Mouse (Mus musculus) Patski (cell line): ENCODE results near the gene Mon1b. TPM values are rescaled to one million over a fixed set of nuclear protein-coding genes. Genes with fewer than 3 reads are reported as not detected.

Experiments
- ATAC-seq: fragments of 100-300 bp; one replicate; pipeline ENCODE4 v1.8.0; 2021
- CTCF ChIA-PET: fragments of 350-600 bp; sonication (Branson Sonifier 250); formaldehyde crosslinking; loops from one replicate; lab custom pipeline; 2022; ENCODE audit warnings: inconsistent platforms; lab: Charles Lee
- POLR2A ChIA-PET: fragments of 350-600 bp; sonication (Branson Sonifier 250); formaldehyde crosslinking; loops from one replicate; lab custom pipeline; 2022; ENCODE audit warnings: antibody characterized with exemption, inconsistent platforms; lab: Charles Lee
- DNase-seq: peaks from one replicate; pipeline ENCODE4 v3.0.0-alpha.2; 2011; ENCODE audit warnings: low read depth, low spot score
- H3K27me3 ChIP-seq: fragments of 371-371 bp; one replicate; pipeline ENCODE4 v1.5.1; 2021
- CTCF ChIP-seq: fragments of 100-300 bp; IDR thresholded peaks from one replicate; pipeline ENCODE4 v1.5.1; 2021
- in situ Hi-C: fragments of 300-500 bp; cut with MboI; formaldehyde crosslinking; loops from 3 replicates; pipeline ENCODE4 v1.11.1; 2018; ENCODE audit warnings: low pct_unique_long_range_greater_than_20kb, mixed read lengths
- polyA plus RNA-seq: library from polyadenylated mRNA; unstranded; gene quantifications from one replicate; pipeline ENCODE4 v1.2.3, GENCODE M21; 2021

Mon1b gene
- polyA plus RNA-seq, 1 experiment from 2014 or later, result 12.8 TPM

DNA sequence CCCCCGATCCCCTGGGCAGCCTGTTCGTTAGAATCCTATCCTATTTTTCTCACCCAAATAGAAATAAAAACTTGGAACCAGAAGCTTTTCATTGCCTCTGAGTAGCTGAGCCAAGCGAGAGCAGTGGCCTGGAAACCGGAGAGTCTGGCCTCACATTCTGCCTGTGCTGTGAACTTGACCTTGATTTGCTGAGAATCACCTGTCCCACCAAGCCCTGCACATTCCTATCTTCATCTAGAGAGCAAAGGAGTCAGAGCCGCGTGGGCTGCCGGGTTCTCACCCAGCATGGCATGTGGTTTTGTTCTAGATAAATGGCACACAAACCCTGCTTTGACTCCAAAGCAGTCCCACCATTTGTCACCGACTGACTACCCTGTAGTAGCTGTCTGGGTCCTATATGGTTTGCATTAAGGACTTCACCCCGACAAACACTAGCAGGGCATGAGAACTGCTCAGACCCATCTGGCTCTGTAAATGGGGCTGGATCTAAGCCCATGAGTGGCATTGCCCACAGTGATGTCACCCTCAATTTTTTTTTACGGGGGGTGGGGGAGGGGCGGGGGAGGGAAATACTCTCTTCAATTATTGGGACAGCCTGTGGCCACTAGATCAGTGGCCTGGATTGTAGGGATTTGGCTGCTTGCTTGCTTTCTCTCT lies 37.3 kb downstream of the Mon1b start:
- DNase-seq, result no peak
- TF ChIP-seq CTCF, result no peak
- H3K27me3 ChIP-seq, result no peaks in the 10 kb centered on the region
- ChIA-PET CTCF (no interaction called here), POLR2A (no interaction called here)
- in situ Hi-C loops, result loop anchor here (5.0 to 10.0 kb wide), 2 partner anchors 132 to 390 kb away; no protein-coding TSS in a partner anchor
- no peak for ATAC-seq

DNA sequence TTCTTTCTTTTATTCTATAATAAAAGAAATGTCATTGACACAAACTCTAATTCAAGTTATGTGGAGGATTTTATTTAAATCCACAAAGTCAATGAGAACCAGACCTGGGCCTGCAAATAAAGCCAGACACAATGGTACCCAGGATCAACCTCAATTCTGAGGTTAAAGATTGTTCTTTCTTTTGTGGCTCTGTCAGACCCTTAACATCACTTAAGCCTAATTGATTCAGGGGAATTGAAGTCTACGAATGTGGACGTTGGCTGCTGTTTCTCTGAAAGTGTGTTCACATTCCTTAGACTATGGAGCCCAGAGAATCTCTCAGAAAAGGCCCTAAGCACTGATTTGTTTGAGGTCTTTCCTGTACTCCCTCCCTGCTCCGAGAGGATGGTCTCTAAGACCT lies 37.9 kb downstream of the Mon1b start:
- CTCF ChIA-PET, result no interaction called here
- in situ Hi-C loops, result loop anchor here (5.0 to 10.0 kb wide), 2 partner anchors 132 to 389 kb away; no protein-coding TSS in a partner anchor
- ATAC-seq (no peak), DNase-seq (no peak)
- POLR2A ChIA-PET, result no interaction called here
- H3K27me3 ChIP-seq, result no peaks in the 10 kb centered on the region
- TF ChIP-seq CTCF, result no peak

DNA sequence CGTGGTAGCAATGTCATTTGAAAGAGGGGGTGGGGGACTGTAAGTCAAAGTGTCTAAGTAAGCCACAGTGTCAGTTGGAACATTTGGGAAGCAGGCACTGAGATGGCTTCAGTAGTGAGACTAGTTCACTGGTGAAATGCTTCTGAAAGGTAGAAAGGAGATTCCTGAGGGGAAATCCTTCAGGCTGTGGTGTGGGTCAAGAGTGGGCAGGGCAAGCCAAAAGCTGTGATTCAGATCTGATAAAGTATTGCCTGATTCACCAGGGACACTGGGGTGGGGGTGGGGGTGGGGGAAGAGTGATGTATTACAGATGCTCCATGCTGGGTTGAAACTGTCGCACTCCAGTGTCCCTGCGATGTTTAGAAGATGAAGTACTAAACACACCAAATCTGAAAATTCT lies 39.2 kb downstream of the Mon1b start:
- no peak for TF ChIP-seq CTCF
- CTCF ChIA-PET, result interaction anchor here (1.1 kb wide), 1 partner anchor 95 kb away, joined by 3 read pairs; no protein-coding TSS in a partner anchor
- in situ Hi-C loops, result loop anchor here (5.0 to 10.0 kb wide), 2 partner anchors 130 to 388 kb away; no protein-coding TSS in a partner anchor

DNA sequence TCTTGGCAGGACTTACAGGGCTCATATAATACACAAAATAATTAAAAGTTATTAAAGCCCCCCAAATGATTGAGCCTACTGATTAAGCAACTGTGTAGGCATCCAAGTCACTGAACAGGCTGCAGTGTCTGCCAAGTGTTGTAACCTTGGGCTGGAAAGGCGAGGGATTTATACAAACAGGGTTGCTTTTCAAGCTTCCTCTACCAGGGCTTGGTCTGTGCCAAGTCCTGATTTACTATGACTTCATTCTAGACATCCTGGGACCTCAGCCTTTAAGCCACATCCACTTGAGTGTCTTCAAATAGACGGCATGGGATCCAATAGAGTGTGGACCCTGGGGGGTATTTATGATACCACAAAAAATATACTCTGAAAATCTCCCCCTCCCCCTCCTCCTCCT lies 39.9 kb downstream of the Mon1b start:
- CTCF ChIA-PET, result interaction anchor here (1.1 to 2.3 kb wide), 2 partner anchors 11 to 94 kb away, joined by 3 to 11 read pairs; no protein-coding TSS in a partner anchor
- no peaks in the 10 kb centered on the region for H3K27me3 ChIP-seq
- DNase-seq, result no peak
- no peak for TF ChIP-seq CTCF
- no peak for ATAC-seq
- POLR2A ChIA-PET, result no interaction called here
- in situ Hi-C loops, result loop anchor here (10.0 kb wide), 1 partner anchor 130 kb away; no protein-coding TSS in a partner anchor

More for the DNA sequence above, 39.2 kb downstream of the Mon1b start:
- POLR2A ChIA-PET, result no interaction called here
- DNase-seq (no peak), ATAC-seq (no peak)
- no peaks in the 10 kb centered on the region for H3K27me3 ChIP-seq

DNA sequence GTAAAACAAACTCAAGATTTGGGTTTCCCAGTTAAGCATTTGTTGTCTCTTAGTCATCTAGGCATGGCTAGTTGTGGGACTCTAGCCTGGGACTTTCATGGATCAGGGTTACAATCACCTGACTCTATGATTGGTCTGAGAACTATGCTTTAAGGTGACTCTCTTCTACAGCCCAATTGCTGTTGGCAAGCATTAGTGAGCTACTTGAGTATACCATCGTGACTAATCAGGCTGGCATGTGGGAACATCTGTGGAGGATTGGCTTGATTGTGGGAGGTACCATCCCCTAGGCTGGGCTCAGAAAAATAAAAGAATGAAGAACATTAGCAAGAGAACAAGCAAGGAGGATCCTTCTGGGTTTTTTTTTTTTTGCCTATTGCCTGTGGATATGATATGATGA lies 41.4 kb downstream of the Mon1b start:
- no peaks in the 10 kb centered on the region for H3K27me3 ChIP-seq
- no peak for DNase-seq
- in situ Hi-C loops, result loop anchor here (10.0 kb wide), 1 partner anchor 128 kb away; no protein-coding TSS in a partner anchor
- no peak for ATAC-seq
- ChIA-PET POLR2A (no interaction called here), CTCF (interaction anchor here (2.3 kb wide), 1 partner anchor 12 kb away, joined by 11 read pairs; no protein-coding TSS in a partner anchor)
- no peak for TF ChIP-seq CTCF

DNA sequence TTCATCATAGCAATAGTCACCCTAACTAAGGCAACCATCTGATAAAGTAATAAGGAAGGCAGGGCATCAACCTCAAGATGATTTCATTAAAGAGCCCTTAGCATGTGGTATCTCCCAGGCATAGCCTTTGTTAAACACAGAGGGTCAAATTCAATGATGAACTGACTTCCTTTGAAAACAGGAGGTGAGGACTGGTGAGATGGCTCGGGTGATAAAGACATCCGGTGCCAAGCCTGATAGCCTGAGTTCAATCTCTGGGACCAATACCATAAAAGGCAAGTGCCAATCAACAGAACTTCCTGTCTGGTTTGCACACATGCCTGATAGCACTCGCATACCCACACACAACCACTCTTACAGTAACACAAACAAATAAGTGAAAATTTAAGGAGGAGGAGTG lies 44.0 kb downstream of the Mon1b start:
- CTCF ChIA-PET, result no interaction called here
- POLR2A ChIA-PET, result no interaction called here

DNA sequence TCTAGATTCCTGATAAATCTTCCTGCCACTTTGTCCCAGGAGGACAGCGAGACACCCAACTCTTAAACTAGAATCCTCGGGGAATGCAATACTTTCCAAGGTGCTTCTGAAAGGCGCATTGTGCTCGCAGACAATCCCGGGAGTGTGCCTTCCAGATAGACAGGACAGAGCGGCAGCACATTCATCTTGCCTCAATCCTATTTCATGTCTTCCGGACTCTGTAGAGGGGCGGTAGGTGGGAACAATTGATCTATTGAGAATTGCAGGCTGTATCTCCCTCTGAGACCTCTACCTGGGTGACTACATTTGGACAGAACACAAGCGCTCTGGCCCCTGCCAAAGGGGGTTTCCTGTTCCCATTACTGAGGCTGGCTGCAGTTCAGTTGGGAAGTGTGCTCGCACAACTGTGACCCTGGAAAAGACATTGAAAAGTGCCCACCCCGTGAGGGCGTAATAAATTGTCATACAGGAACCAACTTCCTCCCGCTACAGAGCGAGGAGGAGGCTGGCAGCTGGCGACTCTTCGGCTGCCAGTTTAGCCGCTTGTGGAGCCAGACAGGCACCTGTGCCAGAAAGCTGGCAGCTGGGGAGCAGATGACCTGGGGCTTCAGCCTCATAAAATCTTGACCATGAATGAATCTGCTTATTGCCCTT lies 52.6 kb downstream of the Mon1b start:
- ChIA-PET CTCF (interaction anchor here (1.1 kb wide), 1 partner anchor 70 kb away, joined by 3 read pairs; no protein-coding TSS in a partner anchor), POLR2A (no interaction called here)
- ATAC-seq (no peak), DNase-seq (no peak)
- no peak for TF ChIP-seq CTCF
- in situ Hi-C loops, result no loop called here
- H3K27me3 ChIP-seq, result no peaks in the 10 kb centered on the region

More for the DNA sequence above, 44.0 kb downstream of the Mon1b start:
- ATAC-seq, result no peak
- no peak for DNase-seq
- H3K27me3 ChIP-seq, result no peaks in the 10 kb centered on the region
- no peak for TF ChIP-seq CTCF
- in situ Hi-C loops, result loop anchor here (10.0 kb wide), 1 partner anchor 125 kb away; no protein-coding TSS in a partner anchor

DNA sequence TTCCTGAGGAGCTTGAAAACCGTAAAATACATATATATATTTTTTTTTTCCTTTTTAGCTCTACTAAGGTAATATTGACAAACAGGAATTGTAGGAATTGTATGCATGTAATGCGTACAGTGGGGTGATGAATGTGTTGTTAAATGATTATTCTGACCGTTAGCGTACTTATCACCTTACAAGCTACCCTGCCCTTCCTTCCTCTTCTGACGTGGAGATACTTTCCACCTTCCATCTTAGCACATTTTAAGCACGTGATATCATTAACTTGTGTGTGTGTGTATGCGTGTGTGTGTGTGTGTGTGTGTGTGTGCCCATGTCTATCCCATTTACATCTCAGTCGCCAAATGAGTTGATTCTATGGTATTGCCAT lies 53.1 kb downstream of the Mon1b start:
- ChIA-PET CTCF (no interaction called here), POLR2A (no interaction called here)
- no peak for TF ChIP-seq CTCF
- DNase-seq, result no peak
- in situ Hi-C loops, result no loop called here
- ATAC-seq, result no peak
- H3K27me3 ChIP-seq, result no peaks in the 10 kb centered on the region

DNA sequence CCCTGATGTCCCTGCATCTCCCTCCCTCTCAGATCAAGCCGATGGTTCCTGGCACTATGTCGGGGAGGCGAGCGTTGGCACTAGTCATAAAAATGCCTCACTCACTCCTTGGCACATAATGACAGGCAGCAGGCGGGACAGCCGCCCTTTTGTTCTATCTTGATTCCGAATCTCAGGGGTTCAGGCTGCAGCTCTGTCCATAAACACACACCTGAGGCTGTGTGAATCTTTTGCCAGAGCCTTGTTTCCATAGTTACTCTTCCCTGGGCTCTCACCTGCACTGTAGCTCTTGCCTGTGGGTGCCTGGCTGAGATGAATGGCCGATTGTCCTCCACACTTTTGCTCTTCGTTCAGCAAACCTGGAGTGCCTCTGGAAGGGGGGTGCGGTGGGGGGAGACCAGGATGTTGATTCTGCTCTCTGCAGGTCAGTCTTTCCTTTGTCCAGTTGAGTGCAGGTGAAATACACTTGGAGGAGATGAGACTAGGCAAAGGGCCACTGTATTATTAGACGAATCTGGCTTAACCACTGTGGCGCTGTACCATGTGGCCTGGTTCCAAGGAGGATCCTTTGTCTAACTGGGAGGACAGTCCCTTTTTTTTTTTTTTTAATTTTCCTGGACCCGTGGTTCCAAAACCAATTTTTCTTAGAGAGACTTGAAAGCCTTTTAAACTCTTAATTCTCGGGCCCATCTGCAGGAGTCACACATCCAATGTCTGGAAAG lies 56.4 kb downstream of the Mon1b start:
- POLR2A ChIA-PET, result no interaction called here
- DNase-seq (no peak), ATAC-seq (no peak)
- CTCF ChIA-PET, result no interaction called here
- TF ChIP-seq CTCF, result no peak
- in situ Hi-C loops, result no loop called here
- no peaks in the 10 kb centered on the region for H3K27me3 ChIP-seq

Other genes with a start within 250 kb of the Mon1b start
- not detected for gene Syce1l, start 7.6 kb downstream of the Mon1b start, polyA plus RNA-seq
- not detected for gene Adamts18, start 213.2 kb downstream of the Mon1b start, polyA plus RNA-seq